Mouse (Mus musculus) stomach, postnatal 0 days (tissue): Measurements from ENCODE around the gene Olfr410. TPM values are rescaled to one million over a fixed set of nuclear protein-coding genes. Genes with fewer than 3 reads are reported as not detected.

Experiments used
- ATAC-seq: fragments of 200-750 bp; cut with Nextera tagmentation; 2 replicates; pipeline ENCODE4 v1.8.0; 2017; ENCODE audit not compliant: low FRiP score, low TSS enrichment
- DNase-seq: peaks from one replicate; pipeline ENCODE4 v3.0.0-alpha.2; 2016; ENCODE audit warnings: low spot score
- H3K27ac ChIP-seq: fragments of 300-500 bp; sonication (generic); replicated peaks from 2 replicates; pipeline ENCODE4 v1.5.1; 2014; ENCODE audit warnings: mild to moderate bottlenecking, control low read depth
- H3K27me3 ChIP-seq: fragments of 300-500 bp; sonication (generic); 2 replicates; pipeline ENCODE4 v1.6.1; 2014; ENCODE audit warnings: low read length; ENCODE audit not compliant: control insufficient read depth, insufficient read depth
- H3K36me3 ChIP-seq: fragments of 300-500 bp; sonication (generic); 2 replicates; pipeline ENCODE4 v1.6.1; 2014; ENCODE audit warnings: low read length, mixed read lengths; ENCODE audit not compliant: control insufficient read depth, insufficient read depth
- H3K4me1 ChIP-seq: fragments of 300-500 bp; sonication (generic); replicated peaks from 2 replicates; pipeline ENCODE4 v1.6.1; 2014; ENCODE audit warnings: antibody characterized with exemption; ENCODE audit not compliant: control insufficient read depth, insufficient read depth
- H3K4me2 ChIP-seq: fragments of 300-500 bp; sonication (generic); replicated peaks from 2 replicates; pipeline ENCODE4 v1.6.1; 2014; ENCODE audit warnings: low read depth, mild to moderate bottlenecking, control low read depth, moderate library complexity
- H3K4me3 ChIP-seq: fragments of 300-500 bp; sonication (generic); 2 replicates; pipeline ENCODE4 v1.5.1; 2014; ENCODE audit warnings: low read depth, low read length, control low read depth
- H3K9ac ChIP-seq: fragments of 300-500 bp; sonication (generic); 2 replicates; pipeline ENCODE4 v1.6.1; 2014; ENCODE audit warnings: mild to moderate bottlenecking, low read length, control low read depth, mixed read lengths
- H3K9me3 ChIP-seq: fragments of 300-500 bp; sonication (generic); 2 replicates; pipeline ENCODE4 v1.6.1; 2016; ENCODE audit warnings: low read length; ENCODE audit not compliant: control insufficient read depth
- CTCF ChIP-seq: IDR thresholded peaks from 2 replicates; pipeline ENCODE4 v1.5.1; 2016; ENCODE audit warnings: antibody characterized with exemption, low read depth, mild to moderate bottlenecking, moderate library complexity
- EP300 ChIP-seq: optimal IDR thresholded peaks from 2 replicates; pipeline ENCODE3; 2016; ENCODE audit warnings: antibody characterized with exemption
- WGBS: fragments of 180-500 bp; shearing (Covaris S2); extraction: QIAGEN DNeasy Blood & Tissue Kit; methylation state at CpG from one replicate; pipeline ENCODE4 v1.1.7; 2014; 5-methylcytosine and 5-hydroxymethylcytosine counted together
- polyA plus RNA-seq: library from polyadenylated mRNA; unstranded; fragments of >200 nt; fragmentation: Nextera tagmentation; extraction: Ambion mirVana; gene quantifications from 2 replicates; pipeline ENCODE4 v1.2.1, GENCODE M21; 2015

The Olfr410 gene
- polyA plus RNA-seq, 1 experiment from 2014 or later, result not detected

DNA sequence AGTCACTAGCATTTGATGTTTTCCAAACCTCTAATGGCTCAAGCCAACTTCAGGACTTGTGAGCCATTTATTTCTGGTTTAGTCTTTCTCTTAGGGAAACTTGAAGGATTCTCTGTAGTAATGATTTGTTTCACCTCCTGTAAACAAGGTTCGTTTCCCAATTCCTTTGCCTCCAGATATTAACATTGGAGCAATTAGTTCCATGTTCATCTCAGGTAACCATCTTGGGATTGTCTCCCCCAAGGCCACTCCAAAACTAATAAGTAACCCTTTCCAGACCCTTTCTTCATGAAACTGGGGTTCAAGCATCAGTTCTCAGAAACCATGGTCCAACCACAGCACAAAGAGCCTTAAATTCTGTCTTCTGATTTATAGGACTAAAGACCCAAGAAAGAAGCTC, 23.9 kb upstream of the Olfr410 start, which contains the start of gene Olfr412:
Olfr412 (plus strand) TSS at position 301 of the 400 bp plus-strand sequence.
- Histone ChIP-seq H3K36me3 (no peaks in the 10 kb centered on the region), H3K9ac (no peak within 1 kb of the TSS), H3K4me1 (no peaks in the 10 kb centered on the region), H3K27ac (no peak within 1 kb of the TSS), H3K27me3 (no peaks in the 10 kb centered on the region), H3K9me3 (no peaks in the 10 kb centered on the region), H3K4me2 (no peak within 1 kb of the TSS), H3K4me3 (no peak within 1 kb of the TSS)
- ATAC-seq (no peak), DNase-seq (no peak)
- 69% methylated on average over 1 of the region's 1 CpGs for WGBS
- TF ChIP-seq EP300 (no peak), CTCF (no peak)

DNA sequence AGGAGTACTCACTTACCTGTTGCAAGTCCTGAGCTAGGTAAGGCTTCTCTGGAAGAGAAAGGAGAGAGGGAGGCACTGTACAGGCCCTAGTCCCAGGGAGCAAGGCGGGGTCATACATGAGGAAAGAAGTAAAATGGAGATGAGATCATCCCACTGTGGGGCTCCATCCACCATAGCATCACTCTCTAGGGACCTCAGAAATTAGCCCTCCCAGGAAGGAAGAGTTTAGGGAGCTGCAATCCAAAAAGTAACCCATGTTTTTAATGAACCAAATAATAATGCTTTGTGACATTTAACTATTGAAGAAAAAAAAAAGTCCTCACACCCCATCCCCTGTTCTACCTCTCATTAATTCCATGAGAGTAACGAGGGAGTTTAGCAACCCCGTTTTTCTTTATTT, 14.7 kb upstream of the Olfr410 start, which contains the start of gene Olfr411:
Olfr411 (minus strand) TSS at position 101 of the 400 bp plus-strand sequence.
- H3K4me3 ChIP-seq, result no peak within 1 kb of the TSS
- no peak within 1 kb of the TSS for H3K27ac ChIP-seq
- DNase-seq (no peak), ATAC-seq (no peak)
- H3K36me3 ChIP-seq, result no peaks in the 10 kb centered on the region
- no peak within 1 kb of the TSS for H3K9ac ChIP-seq
- H3K27me3 ChIP-seq, result no peaks in the 10 kb centered on the region
- H3K4me2 ChIP-seq, result no peak within 1 kb of the TSS
- 83% methylated on average over 3 of the region's 3 CpGs for WGBS
- H3K4me1 ChIP-seq, result no peaks in the 10 kb centered on the region
- H3K9me3 ChIP-seq, result no peaks in the 10 kb centered on the region
- no peak for TF ChIP-seq EP300
- TF ChIP-seq CTCF, result no peak

DNA sequence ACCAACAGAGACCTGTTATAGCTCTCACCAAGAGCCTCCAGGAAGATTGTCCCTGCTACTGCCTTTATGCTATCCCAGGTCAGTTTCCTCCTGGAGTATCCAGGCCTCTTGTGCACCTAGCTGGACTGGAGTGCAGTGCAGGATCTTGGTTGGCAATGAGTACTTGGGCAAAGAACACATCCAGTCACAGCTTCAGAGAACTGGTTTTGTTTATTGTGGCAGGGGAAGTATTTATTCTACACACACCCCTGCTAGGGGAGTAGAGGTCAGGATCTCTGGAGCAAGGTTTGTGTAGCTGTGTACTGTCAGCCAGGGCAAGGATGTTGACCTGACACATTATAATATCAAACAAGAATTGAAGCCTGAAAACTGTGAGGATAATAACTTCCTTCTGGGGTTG, 9.1 kb downstream of the Olfr410 start:
- no peak for DNase-seq
- Histone ChIP-seq H3K9me3 (no peaks in the 10 kb centered on the region), H3K36me3 (no peaks in the 10 kb centered on the region), H3K27ac (no peak overlapping the region), H3K4me1 (no peaks in the 10 kb centered on the region), H3K27me3 (no peaks in the 10 kb centered on the region), H3K4me2 (no peak overlapping the region), H3K9ac (no peak overlapping the region), H3K4me3 (no peak overlapping the region)
- TF ChIP-seq CTCF, result no peak
- no peak for TF ChIP-seq EP300
- ATAC-seq, result 0 out of 2 replicates have a peak, but pooled peaks have one; percentile 29

DNA sequence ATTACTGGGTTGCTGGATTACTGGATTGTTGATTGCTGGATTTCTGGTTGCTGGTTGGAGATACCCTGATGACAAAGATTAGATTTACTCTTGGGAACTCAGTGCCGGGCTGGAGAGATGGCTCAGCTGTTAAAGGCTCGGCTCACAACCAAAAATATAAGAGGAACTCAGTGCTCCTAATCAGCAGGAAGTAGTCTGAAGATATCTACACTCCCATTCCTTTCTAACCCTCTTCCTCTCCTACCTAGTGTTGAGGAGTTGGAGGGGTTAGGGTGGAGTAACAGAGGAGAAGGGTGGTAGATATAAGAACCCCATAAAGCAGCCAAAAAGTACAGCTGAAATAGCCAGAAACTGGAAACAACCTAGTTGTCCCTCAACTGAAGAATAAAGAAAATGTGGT, 11.8 kb downstream of the Olfr410 start:
- no peak overlapping the region for H3K4me2 ChIP-seq
- no peaks in the 10 kb centered on the region for H3K27me3 ChIP-seq
- H3K4me3 ChIP-seq, result no peak overlapping the region
- DNase-seq (no peak), ATAC-seq (no peak)
- WGBS, result 70% methylated on average over 2 of the region's 2 CpGs
- no peaks in the 10 kb centered on the region for H3K4me1 ChIP-seq
- H3K9ac ChIP-seq, result no peak overlapping the region
- H3K27ac ChIP-seq, result no peak overlapping the region
- no peaks in the 10 kb centered on the region for H3K9me3 ChIP-seq
- TF ChIP-seq EP300 (no peak), CTCF (no peak)
- H3K36me3 ChIP-seq, result no peaks in the 10 kb centered on the region

DNA sequence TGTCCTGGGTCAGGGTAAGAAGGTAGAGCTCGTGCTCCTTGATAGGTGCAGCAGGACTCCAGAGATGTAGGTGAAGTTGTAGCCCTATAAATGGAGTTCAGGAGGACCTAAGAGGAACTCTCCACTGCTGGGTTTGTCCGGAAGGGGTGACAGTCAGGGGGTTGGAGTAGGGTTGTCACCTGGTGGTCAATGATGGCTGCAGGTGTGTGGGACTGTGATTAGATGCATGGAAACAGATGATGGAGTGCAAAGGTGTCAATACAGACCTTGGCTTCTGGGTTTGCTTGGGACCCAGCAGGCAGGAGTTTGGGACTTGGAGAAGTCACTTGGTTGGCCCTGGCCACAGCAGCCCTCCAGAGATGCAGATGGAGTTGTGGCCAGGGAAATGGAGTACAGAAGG, 50.6 kb downstream of the Olfr410 start:
- H3K9ac ChIP-seq, result no peak overlapping the region
- 78% methylated on average over 2 of the region's 2 CpGs for WGBS
- no peaks in the 10 kb centered on the region for H3K27me3 ChIP-seq
- H3K27ac ChIP-seq, result no peak overlapping the region
- no peaks in the 10 kb centered on the region for H3K4me1 ChIP-seq
- TF ChIP-seq EP300, result no peak
- no peak for TF ChIP-seq CTCF
- no peak for ATAC-seq
- no peaks in the 10 kb centered on the region for H3K9me3 ChIP-seq
- no peaks in the 10 kb centered on the region for H3K36me3 ChIP-seq
- DNase-seq, result no peak
- H3K4me2 ChIP-seq, result no peak overlapping the region
- H3K4me3 ChIP-seq, result no peak overlapping the region

DNA sequence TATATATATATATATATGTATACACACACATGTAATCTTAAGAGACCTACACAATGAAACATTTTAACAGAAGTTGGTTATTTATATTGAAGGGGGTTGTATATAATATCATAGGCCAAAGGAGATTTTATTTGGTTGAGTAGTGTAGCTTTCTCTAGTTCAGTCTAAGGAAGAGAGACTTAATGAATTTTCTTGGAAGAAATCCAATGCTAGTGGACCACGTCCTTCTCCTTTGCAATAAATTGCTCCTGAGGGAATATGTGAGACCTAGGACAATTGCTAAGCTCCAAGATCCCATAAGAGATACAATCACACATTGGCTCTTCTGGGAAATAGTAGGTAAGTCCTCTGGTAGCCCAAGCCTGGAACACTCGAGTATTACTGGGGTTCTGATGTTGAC, 54.4 kb downstream of the Olfr410 start, which contains the start of gene Olfr59:
Olfr59 (plus strand) TSS at position 301 of the 400 bp plus-strand sequence.
- no peak within 1 kb of the TSS for H3K4me2 ChIP-seq
- no peak for ATAC-seq
- no peak within 1 kb of the TSS for H3K4me3 ChIP-seq
- TF ChIP-seq CTCF (no peak), EP300 (no peak)
- H3K36me3 ChIP-seq, result no peaks in the 10 kb centered on the region
- DNase-seq, result no peak
- H3K9ac ChIP-seq, result no peak within 1 kb of the TSS
- H3K4me1 ChIP-seq, result no peaks in the 10 kb centered on the region
- no peaks in the 10 kb centered on the region for H3K27me3 ChIP-seq
- H3K27ac ChIP-seq, result no peak within 1 kb of the TSS
- 50% methylated on average over 2 of the region's 2 CpGs for WGBS
- no peaks in the 10 kb centered on the region for H3K9me3 ChIP-seq

Other genes with a start within 250 kb of the Olfr410 start
- not detected in 2 replicates for gene Olfr401, start 224.3 kb downstream of the Olfr410 start, polyA plus RNA-seq
- gene Olfr402, start 184.5 kb downstream of the Olfr410 start, polyA plus RNA-seq, result not detected in 2 replicates
- gene Olfr403, start 151.8 kb downstream of the Olfr410 start, polyA plus RNA-seq, result not detected in 2 replicates
- gene Olfr43, start 126.7 kb downstream of the Olfr410 start, polyA plus RNA-seq, result not detected in 2 replicates
- gene Olfr406, start 78.2 kb downstream of the Olfr410 start, polyA plus RNA-seq, result not detected in 2 replicates
- not detected in 2 replicates for gene Olfr59, start 54.3 kb downstream of the Olfr410 start, polyA plus RNA-seq
- not detected in 2 replicates for gene Olfr411, start 14.6 kb upstream of the Olfr410 start, polyA plus RNA-seq
- not detected in 2 replicates for gene Olfr412, start 24.0 kb upstream of the Olfr410 start, polyA plus RNA-seq